Mouse (Mus musculus) intestine, postnatal 0 days (tissue): ENCODE measurements around the gene Lrrc8b. TPM values are rescaled to one million over a fixed set of nuclear protein-coding genes. Genes with fewer than 3 reads are reported as not detected.
A peak's percentile ranks its signal among the peaks of the same experiment; 100 is the strongest.

Experiments used
- ATAC-seq: fragments of 200-750 bp; cut with Nextera tagmentation; 2 replicates; pipeline ENCODE4 v1.8.0; 2017; ENCODE audit warnings: mild to moderate bottlenecking, moderate TSS enrichment, moderate library complexity
- H3K27ac ChIP-seq: fragments of 300-500 bp; sonication (generic); 2 replicates; pipeline ENCODE4 v1.5.1; 2014; ENCODE audit warnings: mild to moderate bottlenecking, low read depth, low read length, moderate library complexity
- H3K27me3 ChIP-seq: fragments of 300-500 bp; sonication (generic); replicated peaks from 2 replicates; pipeline ENCODE4 v1.6.1; 2014; ENCODE audit warnings: low read length, mixed read lengths; ENCODE audit not compliant: control insufficient read depth, insufficient read depth
- H3K36me3 ChIP-seq: fragments of 300-500 bp; sonication (generic); 2 replicates; pipeline ENCODE4 v1.6.1; 2014; ENCODE audit warnings: mild to moderate bottlenecking, moderate library complexity; ENCODE audit not compliant: control insufficient read depth, insufficient read depth
- H3K4me1 ChIP-seq: fragments of 300-500 bp; sonication (generic); replicated peaks from 2 replicates; pipeline ENCODE4 v1.6.1; 2014; ENCODE audit warnings: antibody characterized with exemption, low read length, mixed read lengths; ENCODE audit not compliant: control insufficient read depth, insufficient read depth
- H3K4me2 ChIP-seq: fragments of 300-500 bp; sonication (generic); replicated peaks from 2 replicates; pipeline ENCODE4 v1.6.1; 2014; ENCODE audit warnings: low read depth, mild to moderate bottlenecking, moderate library complexity
- H3K4me3 ChIP-seq: fragments of 300-500 bp; sonication (generic); 2 replicates; pipeline ENCODE4 v1.5.1; 2014; ENCODE audit warnings: low read depth, low read length
- H3K9ac ChIP-seq: fragments of 300-500 bp; sonication (generic); 2 replicates; pipeline ENCODE4 v1.6.1; 2014; ENCODE audit warnings: mild to moderate bottlenecking, low read depth, low read length
- H3K9me3 ChIP-seq: fragments of 300-500 bp; sonication (generic); 2 replicates; pipeline ENCODE4 v1.6.1; 2016; ENCODE audit warnings: mixed run types; ENCODE audit not compliant: control insufficient read depth
- CTCF ChIP-seq: sonication (generic); IDR thresholded peaks from 2 replicates; pipeline ENCODE4 v1.5.1; 2016; ENCODE audit warnings: low read depth, mild to moderate bottlenecking, control low read depth, antibody characterized with exemption, moderate library complexity
- WGBS: fragments of 180-500 bp; shearing (Covaris S2); extraction: QIAGEN DNeasy Blood & Tissue Kit; methylation state at CpG from one replicate; pipeline ENCODE4 v1.1.7; 2014; 5-methylcytosine and 5-hydroxymethylcytosine counted together
- polyA plus RNA-seq: library from polyadenylated mRNA; unstranded; fragments of >200 nt; fragmentation: Nextera tagmentation; extraction: Ambion mirVana; gene quantifications from 2 replicates; pipeline ENCODE4 v1.2.1, GENCODE M21; 2015

Gene Lrrc8b
- polyA plus RNA-seq, 1 experiment from 2014 or later = 12.2 TPM

- H3K27ac ChIP-seq = no peak overlapping the region
- no peaks in the 10 kb centered on the region for H3K9me3 ChIP-seq
- no peaks in the 10 kb centered on the region for H3K36me3 ChIP-seq
- no peaks in the 10 kb centered on the region for H3K4me1 ChIP-seq
- WGBS = 22% methylated on average over 7 of the region's 7 CpGs
- H3K9ac ChIP-seq = no peak overlapping the region
- no peak for ATAC-seq
- no peak for TF ChIP-seq CTCF
- no peaks in the 10 kb centered on the region for H3K27me3 ChIP-seq
- 0 out of 2 replicates have a peak overlapping the region, but pooled peaks have one; percentile 71 for H3K4me3 ChIP-seq
- peak overlapping the region; percentile 94 for H3K4me2 ChIP-seq
Observed at GRCm38 (mm10) chr5:105517992-105518625, 102.5 kb downstream of the Lrrc8b start.

- WGBS = under 1% methylated on average over 16 of the region's 16 CpGs
- H3K4me1 ChIP-seq = no peaks in the 10 kb centered on the region
- peak overlapping the region; percentile 71 for H3K4me3 ChIP-seq
- ATAC-seq = no peak; the same call in 1 of the 2 replicates
- no peaks in the 10 kb centered on the region for H3K36me3 ChIP-seq
- no peak overlapping the region for H3K27ac ChIP-seq
- H3K27me3 ChIP-seq = no peaks in the 10 kb centered on the region
- H3K9me3 ChIP-seq = no peaks in the 10 kb centered on the region
- peak overlapping the region; percentile 65 for H3K9ac ChIP-seq
- no peak for TF ChIP-seq CTCF
- peak overlapping the region; percentile 94 for H3K4me2 ChIP-seq
Observed at GRCm38 (mm10) chr5:105518626-105519095, 103.1 kb downstream of the Lrrc8b start.

- Histone ChIP-seq H3K27ac (peak within 1 kb of the TSS; percentile 46; the same call in 1 of the 2 replicates), H3K4me1 (no peaks in the 10 kb centered on the region), H3K9ac (peak within 1 kb of the TSS; percentile 65), H3K4me2 (peak within 1 kb of the TSS; percentile 94), H3K4me3 (peak within 1 kb of the TSS; percentile 71), H3K9me3 (no peaks in the 10 kb centered on the region), H3K36me3 (no peaks in the 10 kb centered on the region), H3K27me3 (no peaks in the 10 kb centered on the region)
- ATAC-seq = peak; percentile 82
- peak; percentile 49 for TF ChIP-seq CTCF
- WGBS = under 1% methylated on average over 86 of the region's 93 CpGs
Observed at GRCm38 (mm10) chr5:105519096-105519975, 103.8 kb downstream of the Lrrc8b start, which contains the start of gene Lrrc8c. TSS of gene Lrrc8c (plus strand) at chr5:105519388.

- no peak overlapping the region for H3K27ac ChIP-seq
- peak overlapping the region; percentile 94 for H3K4me2 ChIP-seq
- no peaks in the 10 kb centered on the region for H3K4me1 ChIP-seq
- H3K9me3 ChIP-seq = no peaks in the 10 kb centered on the region
- no peaks in the 10 kb centered on the region for H3K27me3 ChIP-seq
- ATAC-seq = no peak
- H3K9ac ChIP-seq = peak overlapping the region; percentile 65
- WGBS = 20% methylated on average over 5 of the region's 5 CpGs
- no peaks in the 10 kb centered on the region for H3K36me3 ChIP-seq
- no peak for TF ChIP-seq CTCF
- H3K4me3 ChIP-seq = peak overlapping the region; percentile 71
Observed at GRCm38 (mm10) chr5:105519976-105520300, 104.4 kb downstream of the Lrrc8b start.

GRCm38 (mm10) chr5:105520442-105520965 is 104.9 kb downstream of the Lrrc8b start:
- no peak overlapping the region for H3K27ac ChIP-seq
- no peak for ATAC-seq
- no peaks in the 10 kb centered on the region for H3K9me3 ChIP-seq
- peak overlapping the region; percentile 94 for H3K4me2 ChIP-seq
- 0 out of 2 replicates have a peak overlapping the region, but pooled peaks have one; percentile 65 for H3K9ac ChIP-seq
- H3K36me3 ChIP-seq = no peaks in the 10 kb centered on the region
- H3K4me1 ChIP-seq = no peaks in the 10 kb centered on the region
- WGBS = 63% methylated on average over 9 of the region's 9 CpGs
- TF ChIP-seq CTCF = no peak
- no peaks in the 10 kb centered on the region for H3K27me3 ChIP-seq
- peak overlapping the region; percentile 71 for H3K4me3 ChIP-seq

- no peaks in the 10 kb centered on the region for H3K4me1 ChIP-seq
Observed at GRCm38 (mm10) chr5:105523452-105523851, 107.9 kb downstream of the Lrrc8b start.

More at GRCm38 (mm10) chr5:105523452-105523851, 107.9 kb downstream of the Lrrc8b start:
- H3K27ac ChIP-seq = no peak overlapping the region
- no peak for TF ChIP-seq CTCF
- no peaks in the 10 kb centered on the region for H3K9me3 ChIP-seq
- H3K4me2 ChIP-seq = no peak overlapping the region
- H3K27me3 ChIP-seq = no peaks in the 10 kb centered on the region
- no peak for ATAC-seq
- H3K36me3 ChIP-seq = no peaks in the 10 kb centered on the region
- WGBS = 45% methylated on average over 3 of the region's 3 CpGs
- H3K9ac ChIP-seq = no peak overlapping the region
- no peak overlapping the region for H3K4me3 ChIP-seq
